Mouse (Mus musculus): ENCODE measurements around the gene Evl.

DNA sequence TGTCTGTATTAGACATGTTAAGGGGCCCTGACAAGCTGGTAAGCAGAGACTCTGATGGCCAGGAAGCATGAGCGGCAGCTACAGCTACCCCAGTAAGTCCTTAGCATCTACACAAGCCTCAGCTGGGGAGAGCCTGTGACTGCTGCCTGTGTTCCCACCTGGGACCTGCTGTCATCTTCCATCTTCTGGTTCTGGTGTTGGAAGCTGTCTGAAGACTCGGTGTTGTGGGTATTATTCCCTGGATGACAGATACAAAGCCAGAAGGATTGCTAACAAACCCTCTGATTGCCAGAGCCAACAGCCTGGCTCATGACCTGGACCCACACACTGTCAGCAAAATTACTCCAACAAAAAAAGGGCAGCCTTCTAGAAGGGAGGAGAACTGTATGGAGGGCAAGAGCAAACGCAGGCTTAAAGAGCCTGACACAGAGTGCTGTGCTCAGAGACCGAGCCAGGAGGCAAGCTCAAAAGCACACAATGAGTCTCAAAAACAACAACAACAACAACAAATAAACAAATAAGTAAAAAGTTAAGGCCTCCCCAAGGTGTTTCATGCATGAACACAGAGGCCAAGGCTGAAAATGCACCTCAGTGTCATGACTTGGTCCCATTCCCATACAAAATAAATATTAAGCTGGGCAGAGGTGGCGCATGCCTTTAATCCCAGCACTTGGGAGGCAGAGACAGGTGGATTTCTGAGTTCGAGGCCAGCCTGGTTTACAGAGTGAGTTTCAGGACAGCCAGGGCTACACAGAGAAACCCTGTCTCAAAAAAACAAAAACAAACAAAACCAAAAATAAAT is 155.6 kb downstream of the Evl start:
- no peak for TF ChIP-seq CTCF (conservative IDR thresholded peaks at IDR 0.05; ENCODE audit: insufficient read depth, insufficient read length, low read depth, low read length)
- no peak for TF ChIP-seq POLR2A (IDR thresholded peaks at IDR 0.05; ENCODE audit: low read depth, low read length)

Data from kidney, adult 2 months (tissue).